19 mouse cellular contexts compared by ENCODE assay signal in genomic region chr4:136096446-136097113, GRCm38 (mm10). TPM values are rescaled to one million over a fixed set of nuclear protein-coding genes. Genes with fewer than 3 reads are reported as not detected.
DNase-seq lines count a peak whose midpoint lies in the region; ATAC-seq lines count a peak whose summit lies in the region.
"Had no signal": no experiment of that assay in that cellular context is flagged by ENCODE, and none has a peak within 500 bp of the region (broad histone marks: within the 10 kb centered on the region; RNA-seq: fewer than 3 reads in every experiment).

No protein-coding gene starts in this region.

- no peak overlapping the region for H3K9ac ChIP-seq in hindbrain, embryonic 16.5 days (ENCODE audit: low read depth, low read length)
- no peak overlapping the region for H3K9ac ChIP-seq in hindbrain, embryonic 14.5 days
- H3K9ac ChIP-seq: embryonic facial prominence, embryonic 15.5 days; forebrain, embryonic 15.5 days had no signal

- peaks cover 27% of the 10 kb centered on the region for H3K4me1 ChIP-seq in hindbrain, embryonic 10.5 days (replicated peaks)
- no peaks in the 10 kb centered on the region; the same call in 1 of the 2 replicates for H3K4me1 ChIP-seq in hindbrain, embryonic 16.5 days (ENCODE audit: control insufficient read depth, insufficient read depth, low read depth, low read length)
- peaks cover 23% of the 10 kb centered on the region for H3K4me1 ChIP-seq in limb, embryonic 10.5 days
- peaks cover 3% of the 10 kb centered on the region; the same call in 1 of the 2 replicates for H3K4me1 ChIP-seq in hindbrain, embryonic 14.5 days (replicated peaks; ENCODE audit: control insufficient read depth, insufficient read depth, low read length)
- H3K4me1 ChIP-seq: forebrain, embryonic 15.5 days had no signal

- H3K27ac ChIP-seq in hindbrain, embryonic 10.5 days, result peak overlapping the region; percentile 35; the same call in 1 of the 2 replicates
- no peak overlapping the region for H3K27ac ChIP-seq in hindbrain, embryonic 16.5 days (ENCODE audit: low read depth, low read length)
- H3K27ac ChIP-seq in limb, embryonic 10.5 days, result 0 out of 2 replicates have a peak overlapping the region, but pooled peaks have one; percentile 30
- no peak overlapping the region for H3K27ac ChIP-seq in hindbrain, embryonic 14.5 days
- H3K27ac ChIP-seq: embryonic facial prominence, embryonic 15.5 days; forebrain, embryonic 15.5 days; hindbrain, postnatal 0 days had no signal

- no peak overlapping the region for H3K4me2 ChIP-seq in hindbrain, embryonic 16.5 days (ENCODE audit: low read length)
- H3K4me2 ChIP-seq in hindbrain, embryonic 14.5 days (replicated peaks), result no peak overlapping the region
- H3K4me2 ChIP-seq: embryonic facial prominence, embryonic 15.5 days; forebrain, embryonic 15.5 days; heart, embryonic 11.5 days had no signal

- DNase-seq in hindbrain, embryonic 10.5 days (ENCODE audit: low spot score), result no peak
- DNase-seq in limb, embryonic 10.5 days (ENCODE audit: low spot score), result no peak
- DNase-seq in thymus, postnatal 0 days (ENCODE audit: low spot score), result peak; percentile 52
- peak; percentile 60 for DNase-seq in thymus, postnatal 4 days
- no peak for DNase-seq in hindbrain, embryonic 14.5 days (ENCODE audit: low spot score)
- no peak for DNase-seq in heart, adult 18-20 months
- DNase-seq: adrenal gland, adult 8-10 months; adrenal gland, postnatal 36 days; cerebellum, adult 2 months; cerebellum, postnatal 14 days; gastrocnemius, postnatal 10 days had no signal

- H3K36me3 ChIP-seq in hindbrain, embryonic 10.5 days, result no peaks in the 10 kb centered on the region
- no peaks in the 10 kb centered on the region for H3K36me3 ChIP-seq in hindbrain, embryonic 16.5 days (ENCODE audit: control insufficient read depth, insufficient read depth, low read length)
- H3K36me3 ChIP-seq in limb, embryonic 10.5 days, result no peaks in the 10 kb centered on the region
- H3K36me3 ChIP-seq in hindbrain, embryonic 14.5 days (replicated peaks; ENCODE audit: control insufficient read depth, insufficient read depth), result no peaks in the 10 kb centered on the region
- H3K36me3 ChIP-seq: embryonic facial prominence, embryonic 15.5 days; forebrain, embryonic 15.5 days had no signal

- WGBS in hindbrain, embryonic 10.5 days, result 71% methylated on average over 11 of the region's 11 CpGs
- WGBS in hindbrain, embryonic 16.5 days, result 74% methylated on average over 11 of the region's 11 CpGs
- 63% methylated on average over 11 of the region's 11 CpGs for WGBS in limb, embryonic 10.5 days
- WGBS in hindbrain, embryonic 14.5 days, result 74% methylated on average over 11 of the region's 11 CpGs

- H3K4me3 ChIP-seq in hindbrain, embryonic 10.5 days, result no peak overlapping the region
- no peak overlapping the region for H3K4me3 ChIP-seq in hindbrain, embryonic 16.5 days (ENCODE audit: low read length)
- H3K4me3 ChIP-seq in limb, embryonic 10.5 days, result no peak overlapping the region
- H3K4me3 ChIP-seq in hindbrain, embryonic 14.5 days (replicated peaks; ENCODE audit: low read length), result no peak overlapping the region
- H3K4me3 ChIP-seq: embryonic facial prominence, embryonic 15.5 days; erythroblast, embryonic 14.5 days; forebrain, embryonic 15.5 days had no signal

- no peaks in the 10 kb centered on the region for H3K27me3 ChIP-seq in hindbrain, embryonic 10.5 days (ENCODE audit: insufficient read depth, poor library complexity, severe bottlenecking)
- H3K27me3 ChIP-seq in hindbrain, embryonic 16.5 days (replicated peaks; ENCODE audit: control insufficient read depth, insufficient read depth, low read length), result no peaks in the 10 kb centered on the region
- 0 out of 2 replicates have a peak, but pooled peaks cover 4% of the 10 kb centered on the region for H3K27me3 ChIP-seq in limb, embryonic 10.5 days (ENCODE audit: low read depth, poor library complexity, severe bottlenecking)
- H3K27me3 ChIP-seq in hindbrain, embryonic 14.5 days (ENCODE audit: control insufficient read depth, insufficient read depth, low read length), result no peaks in the 10 kb centered on the region
- H3K27me3 ChIP-seq: embryonic facial prominence, embryonic 15.5 days; forebrain, embryonic 15.5 days had no signal

- no peaks in the 10 kb centered on the region for H3K9me3 ChIP-seq in hindbrain, embryonic 10.5 days
- H3K9me3 ChIP-seq in hindbrain, embryonic 16.5 days (ENCODE audit: control insufficient read depth, low read length), result 0 out of 2 replicates have a peak, but pooled peaks cover 2% of the 10 kb centered on the region
- no peaks in the 10 kb centered on the region for H3K9me3 ChIP-seq in limb, embryonic 10.5 days (replicated peaks)
- peaks cover 4% of the 10 kb centered on the region; the same call in 1 of the 2 replicates for H3K9me3 ChIP-seq in hindbrain, embryonic 14.5 days (ENCODE audit: control insufficient read depth, low read length)
- H3K9me3 ChIP-seq: embryonic facial prominence, embryonic 15.5 days; forebrain, embryonic 15.5 days had no signal

- ATAC-seq in hindbrain, embryonic 16.5 days, result no peak
- no peak for ATAC-seq in hindbrain, embryonic 14.5 days (ENCODE audit: low FRiP score)
- ATAC-seq: forebrain, embryonic 15.5 days; hindbrain, postnatal 0 days had no signal

RNA-seq across cellular contexts. Expression of gene Rpl11, which starts 43.4 kb away (rescaled TPM):
- polyA plus RNA-seq in hindbrain, embryonic 10.5 days (2016; fragmentation: Nextera tagmentation; extraction: Ambion mirVana), result 388 and 497 TPM in 2 replicates
- 233 and 244 TPM in 2 replicates for polyA plus RNA-seq in hindbrain, embryonic 16.5 days (2015; fragmentation: Nextera tagmentation; extraction: Ambion mirVana)
- polyA plus RNA-seq in limb, embryonic 10.5 days (2016; fragmentation: Nextera tagmentation; extraction: Ambion mirVana), result 510 and 589 TPM in 2 replicates
- polyA plus RNA-seq in thymus, postnatal 0 days (2015; fragmentation: Nextera tagmentation; extraction: Ambion mirVana), result 717 and 718 TPM in 2 replicates
- 264 and 303 TPM in 2 replicates for polyA plus RNA-seq in hindbrain, embryonic 14.5 days (2014; fragmentation: Nextera tagmentation; extraction: Ambion mirVana)
- total RNA-seq in heart, adult 18-20 months (2021), result 100 to 1,000 TPM; 285 to 315 TPM

RNA-seq across cellular contexts. Expression of gene Id3, which starts 46.7 kb away (rescaled TPM):
- polyA plus RNA-seq in hindbrain, embryonic 10.5 days (2016; fragmentation: Nextera tagmentation; extraction: Ambion mirVana), result 576 and 684 TPM in 2 replicates
- polyA plus RNA-seq in hindbrain, embryonic 16.5 days (2015; fragmentation: Nextera tagmentation; extraction: Ambion mirVana), result 214 and 226 TPM in 2 replicates
- polyA plus RNA-seq in limb, embryonic 10.5 days (2016; fragmentation: Nextera tagmentation; extraction: Ambion mirVana), result 375 and 475 TPM in 2 replicates
- 262 and 327 TPM in 2 replicates for polyA plus RNA-seq in thymus, postnatal 0 days (2015; fragmentation: Nextera tagmentation; extraction: Ambion mirVana)
- 194 and 206 TPM in 2 replicates for polyA plus RNA-seq in hindbrain, embryonic 14.5 days (2014; fragmentation: Nextera tagmentation; extraction: Ambion mirVana)
- 10 to 100 TPM; 58.3 to 64.3 TPM for total RNA-seq in heart, adult 18-20 months (2021)
- total RNA-seq: common myeloid progenitor, adult 5-6 weeks; granulocyte monocyte progenitor cell, adult 5-6 weeks had no signal

Comparison
In these comparisons a context has a peak if more than half of its experiments do, and no peak if none do; other contexts are left out.
1. H3K27ac ChIP-seq: peak in hindbrain, embryonic 10.5 days (single experiment) and limb, embryonic 10.5 days (single experiment); none in hindbrain, embryonic 16.5 days (single experiment) and hindbrain, embryonic 14.5 days (single experiment).
2. DNase-seq: peak in thymus, postnatal 0 days (single experiment) and thymus, postnatal 4 days (single experiment); none in hindbrain, embryonic 10.5 days (single experiment), limb, embryonic 10.5 days (single experiment), hindbrain, embryonic 14.5 days (single experiment) and heart, adult 18-20 months (0 of 2).